Mouse (Mus musculus): Measurements from ENCODE around the gene Nrap.

Nrap gene

DNA sequence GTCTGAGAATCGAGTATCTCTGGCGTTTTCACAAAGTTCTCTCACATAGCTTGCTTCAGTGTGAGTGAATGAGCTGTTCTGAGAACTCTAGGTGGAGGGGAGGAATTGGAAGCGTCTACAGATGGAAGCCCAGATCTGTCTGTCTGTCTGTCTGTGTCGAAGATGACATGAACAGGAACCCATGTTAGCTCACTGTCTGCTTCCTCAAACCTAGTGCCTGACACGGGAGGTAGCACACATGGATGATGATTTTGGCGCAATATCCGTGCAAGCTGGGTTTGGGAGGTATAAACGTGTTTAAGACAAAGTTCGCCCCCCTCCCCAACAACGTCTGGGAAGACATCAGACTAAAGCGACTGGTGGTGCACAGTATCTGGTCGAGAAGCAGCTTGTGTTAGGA lies 6.4 kb upstream of the Nrap start:
- DNase-seq, result no peak

DNA sequence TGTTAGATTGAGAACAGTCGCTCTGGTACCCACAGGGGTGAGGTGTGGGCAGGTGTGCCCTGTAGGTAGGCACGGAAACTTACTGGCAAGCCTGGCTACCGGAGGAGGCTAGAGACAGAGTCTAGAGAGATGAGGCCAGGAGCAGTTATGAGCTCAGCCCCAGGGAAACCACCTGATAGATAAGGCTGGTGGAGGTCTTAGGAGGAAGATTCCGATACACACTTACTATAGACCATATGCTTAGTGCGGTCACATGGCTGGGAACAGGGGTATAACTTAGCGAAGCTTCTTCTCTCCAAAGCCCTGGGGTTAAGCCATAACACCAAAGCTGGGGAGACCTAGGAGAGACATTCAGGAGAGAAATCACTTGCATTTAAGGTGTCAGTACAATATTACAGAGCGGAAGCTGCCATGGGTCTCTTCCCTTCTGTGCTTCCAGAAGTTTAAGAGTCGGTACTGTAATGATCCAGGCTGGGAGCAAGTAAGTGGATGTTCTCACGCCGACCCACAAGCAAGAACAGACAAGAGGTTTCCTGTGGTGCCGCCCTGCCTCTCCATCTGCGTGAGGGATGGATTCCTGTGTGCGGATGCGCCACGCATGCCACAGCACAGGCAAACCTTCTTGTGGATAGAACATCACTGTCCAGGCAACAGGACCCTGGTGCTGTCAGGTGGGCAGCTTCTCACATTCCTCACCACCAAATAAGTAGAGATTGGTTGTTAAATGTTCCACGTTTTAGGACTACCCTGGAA lies 5.5 kb upstream of the Nrap start:
- no peak for DNase-seq

DNA sequence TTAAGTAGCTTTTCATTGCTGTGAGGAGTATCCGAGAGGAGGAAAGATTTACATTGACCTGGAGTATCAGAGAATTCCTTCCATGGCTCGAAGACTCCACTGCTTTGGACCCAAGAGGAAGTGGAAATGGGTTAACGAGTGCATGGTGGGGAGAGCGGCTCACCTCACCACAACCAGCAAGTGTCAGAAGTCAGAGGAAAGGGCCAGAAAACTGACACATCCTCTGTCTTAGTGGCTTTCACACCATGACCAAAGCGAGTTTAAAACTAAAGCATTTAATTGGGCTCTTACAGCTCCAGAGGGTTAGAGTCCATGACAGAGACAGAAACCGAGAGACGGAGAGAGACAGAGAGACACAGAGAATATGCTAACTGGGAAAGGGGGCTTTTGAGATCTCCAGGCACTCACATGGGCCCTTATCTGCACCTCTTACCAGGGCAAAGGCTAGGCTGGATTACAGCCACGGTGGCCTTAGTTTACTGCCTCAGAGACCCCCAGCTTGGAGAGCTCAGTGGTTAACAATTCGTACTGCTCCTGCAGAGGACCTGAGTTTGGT lies 3.6 kb upstream of the Nrap start:
- no peak for DNase-seq

DNA sequence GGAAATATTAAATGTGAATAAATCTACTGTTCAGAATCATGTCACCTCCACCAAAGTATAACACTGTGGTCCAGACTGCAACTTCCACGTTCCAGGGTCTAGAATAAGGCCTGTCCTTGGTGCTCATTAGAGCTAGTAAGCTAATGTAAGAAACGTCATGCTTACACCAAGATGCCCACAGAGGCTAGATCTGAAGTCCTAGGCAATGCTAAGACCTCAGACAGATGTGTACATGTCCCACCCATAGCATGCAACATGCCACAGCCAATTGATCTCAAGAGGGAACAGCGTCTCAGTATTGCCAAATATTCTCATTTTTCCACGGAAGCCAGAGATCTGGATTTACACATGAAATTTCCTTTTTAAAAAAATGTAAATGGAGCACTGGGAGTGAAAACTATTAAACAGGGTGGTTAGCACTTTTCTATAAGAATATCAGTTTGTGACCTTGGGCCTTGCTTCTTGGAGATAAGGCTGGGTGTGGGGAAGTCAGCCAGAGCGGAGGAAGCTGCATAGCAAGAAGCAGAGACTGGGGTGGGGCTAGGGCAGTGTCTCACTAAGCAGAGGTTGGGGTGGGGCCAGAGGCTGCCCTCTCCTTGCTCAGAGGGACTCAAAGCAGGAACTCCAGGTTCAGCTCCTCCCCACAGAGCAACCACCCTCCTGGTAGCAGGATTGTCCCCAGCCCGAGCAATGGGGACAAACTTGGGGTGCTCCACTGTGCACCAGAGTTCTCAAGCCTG lies 1.6 kb upstream of the Nrap start:
- DNase-seq, result no peak

- no peak for DNase-seq
Observed at GRCm38 (mm10) chr19:56389176-56389575, 661 bp downstream of the Nrap start.

DNA sequence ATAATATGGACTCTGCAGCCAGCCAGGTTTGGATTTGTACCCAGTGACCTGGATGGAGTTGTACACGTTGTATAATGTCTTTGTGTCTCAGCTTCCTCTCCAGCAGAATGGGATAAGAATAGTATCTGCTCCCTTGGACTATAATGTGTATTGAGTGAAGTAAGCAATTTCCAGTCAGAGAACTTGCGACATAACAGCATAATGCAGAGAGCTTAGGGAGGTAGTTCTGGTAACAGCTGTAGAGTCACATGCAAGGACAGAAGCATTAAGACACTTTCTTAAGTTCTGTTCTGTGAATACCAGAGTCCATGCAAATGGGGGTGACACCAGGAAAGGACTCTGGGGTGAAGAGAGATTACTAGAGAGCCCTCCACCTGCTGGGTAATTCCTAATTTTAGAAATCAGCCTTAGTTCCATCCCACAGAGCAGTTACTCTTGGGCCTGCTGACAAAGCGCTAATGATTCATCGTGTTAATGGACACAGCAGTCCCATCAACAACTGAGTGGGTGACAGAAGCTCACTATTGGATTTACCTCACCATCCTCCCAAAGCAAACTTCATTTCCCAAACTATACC lies 2.0 kb downstream of the Nrap start:
- DNase-seq, result no peak

GRCm38 (mm10) chr19:56386095-56386494 lies 3.7 kb downstream of the Nrap start:
- no peak for DNase-seq

DNA sequence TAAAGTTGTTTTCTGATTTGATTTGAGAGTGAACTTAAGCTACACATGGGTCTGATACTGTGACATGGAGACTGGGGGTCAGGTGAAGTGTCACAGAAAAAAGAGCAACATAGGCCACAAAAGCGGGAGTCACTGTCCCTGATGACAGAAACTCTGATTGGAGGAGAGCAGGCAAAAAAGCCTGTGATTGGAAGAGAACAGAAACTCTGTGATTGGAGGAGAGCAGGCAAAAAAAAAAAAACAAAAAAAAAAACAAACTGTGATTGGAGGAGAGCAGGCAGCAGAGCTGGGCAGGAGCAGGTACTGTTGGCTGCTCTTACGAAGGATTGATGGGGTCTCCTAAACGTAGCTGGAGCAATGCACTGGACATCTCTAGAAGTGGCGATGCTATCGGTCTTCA lies 4.3 kb downstream of the Nrap start:
- no peak for DNase-seq

DNA sequence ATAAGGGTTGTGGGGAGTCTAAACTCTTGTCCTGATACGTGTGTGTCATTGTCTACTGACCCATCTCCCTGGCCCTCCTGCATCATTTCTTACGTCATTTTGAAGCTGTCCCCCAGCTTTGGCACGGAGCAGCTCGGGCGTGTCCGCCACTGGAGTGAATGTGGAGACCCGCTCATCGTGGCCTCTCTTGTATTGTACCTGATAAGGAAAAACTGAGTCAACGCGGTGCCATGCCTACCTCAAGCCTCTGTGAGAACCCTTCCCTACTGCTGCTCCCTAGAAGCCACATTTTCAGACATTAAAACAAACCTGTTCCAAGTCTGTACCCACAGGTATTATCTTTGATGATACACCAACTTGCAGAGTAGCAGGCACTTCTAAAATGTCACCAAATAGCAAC lies 8.4 kb downstream of the Nrap start:
- DNase-seq, result no peak

- no peak for DNase-seq
Observed at GRCm38 (mm10) chr19:56380341-56380740, 9.5 kb downstream of the Nrap start.

GRCm38 (mm10) chr19:56378554-56379172 lies 11.2 kb downstream of the Nrap start:
- DNase-seq, result no peak

- no peak for DNase-seq
Observed at GRCm38 (mm10) chr19:56378007-56378406, 11.8 kb downstream of the Nrap start.

DNA sequence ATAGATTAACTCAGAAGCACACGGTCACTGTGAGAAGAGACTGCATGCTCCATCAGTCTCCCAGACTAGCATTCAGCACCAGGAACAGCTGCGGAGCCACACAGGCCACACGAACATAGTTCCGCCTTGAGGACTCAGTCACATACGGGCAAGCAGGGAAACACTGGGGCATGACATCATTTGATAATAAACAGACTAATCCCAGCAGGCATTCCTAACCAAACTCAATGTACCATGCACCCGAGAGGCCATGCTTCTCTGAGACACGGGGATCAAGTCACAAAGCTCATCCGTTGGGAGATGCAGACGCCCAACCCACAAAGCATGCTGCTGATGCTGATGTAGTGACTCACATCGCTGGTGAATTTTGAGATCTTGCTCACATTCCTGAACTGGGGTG lies 15.8 kb downstream of the Nrap start:
- DNase-seq, result no peak

DNA sequence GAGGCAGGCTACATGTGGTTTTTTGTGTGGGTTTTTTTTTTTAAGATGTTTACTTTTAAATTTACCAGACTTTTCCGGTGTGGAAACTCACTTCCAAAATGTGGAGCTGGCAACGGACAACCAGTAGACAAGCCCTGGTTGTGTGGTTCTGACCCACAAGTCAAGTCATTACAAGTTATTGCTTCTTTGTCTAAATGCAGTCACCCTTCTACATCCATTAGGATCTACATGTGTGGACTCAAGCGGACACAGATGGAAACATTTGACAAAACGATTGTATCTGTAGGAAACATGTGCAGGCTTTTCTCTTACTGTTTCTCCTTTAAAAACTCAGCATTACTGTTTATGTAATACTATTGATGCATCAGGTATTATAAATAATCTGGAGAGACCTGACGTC lies 16.6 kb downstream of the Nrap start:
- DNase-seq, result no peak

GRCm38 (mm10) chr19:56372226-56372625 lies 17.6 kb downstream of the Nrap start:
- no peak for DNase-seq

DNA sequence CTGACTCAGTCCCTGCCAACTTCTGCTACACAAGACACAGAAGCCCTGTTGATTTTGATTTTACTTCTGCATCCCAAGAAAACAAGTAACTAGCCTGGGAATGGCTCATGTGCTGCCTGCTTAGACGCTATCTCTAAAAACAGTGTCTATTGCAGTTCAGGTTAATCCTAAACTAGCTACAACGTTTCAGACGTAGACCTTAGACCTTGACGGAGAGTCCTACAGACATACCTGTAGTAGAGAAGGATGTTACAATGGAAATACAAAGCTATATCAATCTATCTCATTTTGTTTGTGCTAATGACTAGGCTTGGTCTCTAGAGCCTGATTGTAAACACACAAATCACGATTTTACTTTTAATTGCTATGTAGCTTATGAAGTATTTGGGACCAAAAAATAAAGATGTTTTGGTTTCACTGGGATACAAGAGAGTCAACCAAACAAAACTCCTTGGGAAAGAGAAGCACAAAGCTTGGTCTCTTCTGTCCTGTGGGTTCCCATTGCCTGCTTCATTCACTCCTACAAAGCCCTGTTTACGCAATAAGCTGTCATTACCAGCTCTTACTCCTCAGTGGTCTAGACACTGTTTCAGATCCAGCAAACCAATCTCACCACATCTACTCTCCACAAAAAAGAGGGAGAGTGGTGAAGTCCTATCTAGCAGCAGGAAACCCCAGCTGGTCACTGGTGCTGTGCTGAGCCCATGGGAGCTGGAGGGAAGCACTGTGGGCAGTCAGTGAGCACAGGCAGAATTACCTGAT lies 19.3 kb downstream of the Nrap start:
- DNase-seq, result no peak

- DNase-seq, result no peak
Observed at GRCm38 (mm10) chr19:56368912-56369311, 20.9 kb downstream of the Nrap start.

GRCm38 (mm10) chr19:56367778-56368177 lies 22.1 kb downstream of the Nrap start:
- DNase-seq, result no peak

DNA sequence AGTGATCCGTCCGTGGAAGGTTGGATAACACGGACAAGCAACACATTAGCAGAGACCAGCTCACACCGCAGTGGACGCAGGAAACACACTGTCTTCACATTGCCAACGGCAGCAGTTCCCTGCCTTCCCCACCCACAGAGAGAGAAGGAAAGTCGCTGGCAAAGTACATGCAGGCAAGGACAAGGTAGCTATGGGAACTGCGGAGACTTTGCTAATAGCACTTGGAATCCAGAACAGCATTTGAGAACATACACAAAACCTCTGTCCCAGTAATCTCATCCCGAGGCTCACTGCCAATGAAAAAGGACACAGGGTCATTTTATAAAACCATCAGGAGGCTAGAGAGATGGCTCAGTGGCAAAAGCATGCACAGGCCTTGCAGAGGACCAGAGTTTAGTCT lies 23.2 kb downstream of the Nrap start:
- no peak for DNase-seq

DNA sequence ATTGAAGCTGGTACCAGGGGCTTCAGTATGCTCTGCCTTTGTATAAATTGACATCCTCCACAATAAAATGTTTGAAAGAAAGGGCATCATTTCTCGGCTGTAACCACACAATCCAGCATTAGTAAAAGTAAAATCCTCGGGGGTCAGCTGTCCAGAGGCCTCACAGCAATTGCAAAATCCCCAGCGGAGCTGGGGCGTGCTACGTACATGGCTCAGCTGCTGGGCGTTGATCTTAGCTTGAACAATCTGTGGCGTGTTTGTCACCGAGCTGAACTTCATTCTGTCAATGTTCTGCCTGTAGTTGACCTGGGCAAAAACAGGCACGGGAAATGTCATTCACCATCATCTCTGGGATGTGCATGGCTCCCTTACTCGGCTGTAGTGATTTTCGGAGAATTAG lies 23.7 kb downstream of the Nrap start:
- no peak for DNase-seq

- DNase-seq, result no peak
Observed at GRCm38 (mm10) chr19:56364563-56364962, 25.3 kb downstream of the Nrap start.

GRCm38 (mm10) chr19:56363721-56364460 lies 25.9 kb downstream of the Nrap start:
- DNase-seq, result no peak

All from kidney, adult 9 months (tissue).